Mouse (Mus musculus) midbrain, postnatal 0 days (tissue): ENCODE measurements around the gene Rreb1. TPM values are rescaled to one million over a fixed set of nuclear protein-coding genes. Genes with fewer than 3 reads are reported as not detected.

Experiments
- ATAC-seq: fragments of 200-750 bp; cut with Nextera tagmentation; 2 replicates; pipeline ENCODE4 v1.8.0; 2017; ENCODE audit warnings: moderate number of reproducible peaks, mild to moderate bottlenecking, moderate TSS enrichment, moderate library complexity; ENCODE audit not compliant: low FRiP score
- DNase-seq: peaks from one replicate; pipeline ENCODE4 v3.0.0-alpha.2; 2015; ENCODE audit warnings: low spot score
- H3K27ac ChIP-seq: fragments of 300-500 bp; sonication (generic); 2 replicates; pipeline ENCODE4 v1.5.1; 2014; ENCODE audit warnings: low read depth, mild to moderate bottlenecking, low read length, mixed read lengths
- H3K27me3 ChIP-seq: fragments of 300-500 bp; sonication (generic); 2 replicates; pipeline ENCODE4 v1.6.1; 2014; ENCODE audit warnings: low read length, control low read depth, mixed read lengths; ENCODE audit not compliant: insufficient read depth
- H3K36me3 ChIP-seq: fragments of 300-500 bp; sonication (generic); 2 replicates; pipeline ENCODE4 v1.6.1; 2014; ENCODE audit warnings: low read length, control low read depth, mixed read lengths; ENCODE audit not compliant: insufficient read depth
- H3K4me1 ChIP-seq: fragments of 300-500 bp; sonication (generic); 2 replicates; pipeline ENCODE4 v1.6.1; 2014; ENCODE audit warnings: mild to moderate bottlenecking, control low read depth, antibody characterized with exemption, low read length, mixed read lengths; ENCODE audit not compliant: insufficient read depth
- H3K4me2 ChIP-seq: fragments of 300-500 bp; sonication (generic); 2 replicates; pipeline ENCODE4 v1.6.1; 2014; ENCODE audit warnings: low read depth, mild to moderate bottlenecking, low read length, mixed read lengths; ENCODE audit not compliant: poor library complexity, severe bottlenecking
- H3K4me3 ChIP-seq: fragments of 300-500 bp; sonication (generic); 2 replicates; pipeline ENCODE4 v1.5.1; 2014; ENCODE audit warnings: low read depth, mild to moderate bottlenecking, low read length, moderate library complexity
- H3K9ac ChIP-seq: fragments of 300-500 bp; sonication (generic); replicated peaks from 2 replicates; pipeline ENCODE4 v1.6.1; 2014; ENCODE audit warnings: mild to moderate bottlenecking, low read length, moderate library complexity, mixed read lengths; ENCODE audit not compliant: poor library complexity, severe bottlenecking
- H3K9me3 ChIP-seq: fragments of 300-500 bp; sonication (generic); 2 replicates; pipeline ENCODE4 v1.6.1; 2016; ENCODE audit warnings: low read length, control low read depth
- CTCF ChIP-seq: IDR thresholded peaks from 2 replicates; pipeline ENCODE4 v1.5.1; 2016; ENCODE audit warnings: antibody characterized with exemption, mild to moderate bottlenecking
- WGBS: fragments of 180-500 bp; shearing (Covaris S2); extraction: QIAGEN DNeasy Blood & Tissue Kit; methylation state at CpG from one replicate; pipeline ENCODE4 v1.1.7; 2014; 5-methylcytosine and 5-hydroxymethylcytosine counted together
- polyA plus RNA-seq: library from polyadenylated mRNA; unstranded; fragments of >200 nt; fragmentation: Nextera tagmentation; extraction: Ambion mirVana; gene quantifications from 2 replicates; pipeline ENCODE4 v1.2.1, GENCODE M21; 2015
- total RNA-seq: library from RNA; depleted of rRNA; stranded (reverse); fragments of >200 nt; gene quantifications from 2 replicates; pipeline ENCODE4 v1.2.3, GENCODE M21; 2014

Rreb1 gene
- total and polyA plus RNA-seq, 2 experiments from 2014 or later, result 2.0 to 4.3 TPM

- Histone ChIP-seq H3K4me1 (no peaks in the 10 kb centered on the region), H3K27me3 (no peaks in the 10 kb centered on the region), H3K27ac (no peak overlapping the region), H3K36me3 (no peaks in the 10 kb centered on the region), H3K9me3 (no peaks in the 10 kb centered on the region), H3K9ac (no peak overlapping the region), H3K4me3 (no peak overlapping the region), H3K4me2 (no peak overlapping the region)
- DNase-seq (no peak), ATAC-seq (no peak)
- 88% methylated on average over 9 of the region's 9 CpGs for WGBS
- TF ChIP-seq CTCF, result no peak
Observed at GRCm38 (mm10) chr13:37962541-37962940, 184.3 kb downstream of the Rreb1 start.

GRCm38 (mm10) chr13:37963354-37964007 is 185.3 kb downstream of the Rreb1 start:
- Histone ChIP-seq H3K4me2 (peak overlapping the region; percentile 40), H3K9ac (no peak overlapping the region), H3K9me3 (no peaks in the 10 kb centered on the region), H3K27ac (no peak overlapping the region), H3K4me1 (no peaks in the 10 kb centered on the region), H3K36me3 (no peaks in the 10 kb centered on the region), H3K4me3 (peak overlapping the region; percentile 15; the same call in 1 of the 2 replicates), H3K27me3 (no peaks in the 10 kb centered on the region)
- peak; percentile 81 for TF ChIP-seq CTCF
- WGBS, result 3% methylated on average over 12 of the region's 12 CpGs
- peak; percentile 19 for ATAC-seq
- peak; percentile 85 for DNase-seq

GRCm38 (mm10) chr13:37964128-37965087 is 186.2 kb downstream of the Rreb1 start:
- Histone ChIP-seq H3K36me3 (no peaks in the 10 kb centered on the region), H3K4me1 (no peaks in the 10 kb centered on the region), H3K9me3 (no peaks in the 10 kb centered on the region), H3K27me3 (no peaks in the 10 kb centered on the region), H3K4me3 (no peak overlapping the region), H3K9ac (no peak overlapping the region), H3K4me2 (peak overlapping the region; percentile 40), H3K27ac (no peak overlapping the region)
- TF ChIP-seq CTCF, result no peak
- ATAC-seq (no peak), DNase-seq (no peak)
- 38% methylated on average over 20 of the region's 20 CpGs for WGBS

- no peaks in the 10 kb centered on the region for H3K36me3 ChIP-seq
Observed at GRCm38 (mm10) chr13:37965126-37965914, 187.1 kb downstream of the Rreb1 start.

GRCm38 (mm10) chr13:37966256-37967051 is 188.3 kb downstream of the Rreb1 start:
- ATAC-seq, result no peak
- no peak overlapping the region for H3K9ac ChIP-seq
- WGBS, result 82% methylated on average over 15 of the region's 15 CpGs
- no peaks in the 10 kb centered on the region for H3K9me3 ChIP-seq
- no peaks in the 10 kb centered on the region for H3K4me1 ChIP-seq
- TF ChIP-seq CTCF, result no peak
- no peak for DNase-seq
- no peaks in the 10 kb centered on the region for H3K27me3 ChIP-seq
- H3K4me3 ChIP-seq, result no peak overlapping the region
- no peak overlapping the region for H3K4me2 ChIP-seq
- no peak overlapping the region for H3K27ac ChIP-seq
- no peaks in the 10 kb centered on the region for H3K36me3 ChIP-seq

More at GRCm38 (mm10) chr13:37965126-37965914, 187.1 kb downstream of the Rreb1 start:
- DNase-seq (no peak), ATAC-seq (no peak)
- H3K27ac ChIP-seq, result no peak overlapping the region
- H3K4me2 ChIP-seq, result no peak overlapping the region
- H3K4me1 ChIP-seq, result no peaks in the 10 kb centered on the region
- peak; percentile 53 for TF ChIP-seq CTCF
- H3K9ac ChIP-seq, result no peak overlapping the region
- H3K4me3 ChIP-seq, result no peak overlapping the region
- no peaks in the 10 kb centered on the region for H3K27me3 ChIP-seq
- H3K9me3 ChIP-seq, result no peaks in the 10 kb centered on the region
- WGBS, result 42% methylated on average over 17 of the region's 17 CpGs
